Mouse (Mus musculus) midbrain, embryonic 15.5 days (tissue): Measurements from ENCODE around the gene Gm20812. TPM values are rescaled to one million over a fixed set of nuclear protein-coding genes. Genes with fewer than 3 reads are reported as not detected.
"Not testable (repeated sequence)": the region's sequence is repeated elsewhere in the genome, so short reads cannot be mapped to it uniquely, and the experiment has no call there.

Source experiments
- ATAC-seq: fragments of 200-750 bp; cut with Nextera tagmentation; replicated peaks from 2 replicates; pipeline ENCODE4 v1.8.0; 2017; ENCODE audit warnings: moderate TSS enrichment
- H3K27ac ChIP-seq: fragments of 300-500 bp; sonication (generic); 2 replicates; pipeline ENCODE4 v1.5.1; 2015; ENCODE audit warnings: mild to moderate bottlenecking, inconsistent platforms
- H3K27me3 ChIP-seq: fragments of 300-500 bp; sonication (generic); replicated peaks from 2 replicates; pipeline ENCODE4 v1.6.1; 2015; ENCODE audit warnings: inconsistent platforms
- H3K36me3 ChIP-seq: fragments of 300-500 bp; sonication (generic); replicated peaks from 2 replicates; pipeline ENCODE4 v1.6.1; 2015; ENCODE audit warnings: inconsistent platforms
- H3K4me1 ChIP-seq: fragments of 300-500 bp; sonication (generic); 2 replicates; pipeline ENCODE4 v1.6.1; 2015; ENCODE audit warnings: inconsistent platforms
- H3K4me2 ChIP-seq: fragments of 300-500 bp; sonication (generic); 2 replicates; pipeline ENCODE4 v1.6.1; 2015; ENCODE audit warnings: inconsistent platforms, mild to moderate bottlenecking, moderate library complexity
- H3K4me3 ChIP-seq: fragments of 300-500 bp; sonication (generic); 2 replicates; pipeline ENCODE4 v1.5.1; 2015; ENCODE audit warnings: mild to moderate bottlenecking, inconsistent platforms
- H3K9ac ChIP-seq: fragments of 300-500 bp; sonication (generic); 2 replicates; pipeline ENCODE4 v1.6.1; 2015; ENCODE audit warnings: mild to moderate bottlenecking, inconsistent platforms
- H3K9me3 ChIP-seq: fragments of 300-500 bp; sonication (generic); 2 replicates; pipeline ENCODE4 v1.6.1; 2016; ENCODE audit warnings: inconsistent platforms
- WGBS: fragments of 180-500 bp; shearing (Covaris S2); methylation state at CpG from one replicate; pipeline ENCODE4 v1.1.7; 2015; ENCODE audit warnings: mixed read lengths; 5-methylcytosine and 5-hydroxymethylcytosine counted together
- polyA plus RNA-seq: library from polyadenylated mRNA; unstranded; fragments of >200 nt; fragmentation: Nextera tagmentation; extraction: Ambion mirVana; gene quantifications from 2 replicates; pipeline ENCODE4 v1.2.1, GENCODE M21; 2015

The Gm20812 gene
- polyA plus RNA-seq = not detected in 2 replicates

DNA sequence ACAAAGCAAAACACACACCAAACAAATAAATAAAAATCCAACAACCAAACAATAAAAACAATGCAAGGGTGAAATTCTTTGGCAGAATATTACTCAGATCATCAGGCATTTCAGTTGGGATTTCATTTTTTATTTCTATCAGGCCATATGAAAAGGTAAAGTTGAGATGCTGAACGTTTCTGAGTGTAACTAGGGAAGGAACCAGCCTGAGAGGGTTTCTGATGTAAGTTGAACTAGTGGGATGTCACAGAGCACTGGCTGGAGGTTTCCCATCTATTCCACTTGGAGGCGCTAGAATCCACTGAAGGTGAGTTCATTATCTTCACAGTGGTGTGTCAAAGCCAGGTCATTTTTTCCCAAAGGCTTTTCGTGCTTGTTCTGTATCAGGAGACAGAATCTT is at the start of gene Gm20812:
Gene Gm20812 (plus strand): TSS at position 301 of the 400 bp plus-strand sequence.
- not testable (repeated sequence) for H3K27ac ChIP-seq, ATAC-seq, H3K36me3 ChIP-seq, H3K4me2 ChIP-seq, H3K4me3 ChIP-seq, H3K9ac ChIP-seq, H3K9me3 ChIP-seq, H3K4me1 ChIP-seq, H3K27me3 ChIP-seq
- WGBS = no CpG with 5 or more reads among the region's 3 CpGs

Other genes with a start within 250 kb of the Gm20812 start
- not detected in 2 replicates for gene Gm29554, start 108.0 kb upstream of the Gm20812 start, polyA plus RNA-seq